Mouse (Mus musculus): ENCODE results near the gene Phb2.

Gene Phb2

GRCm38 (mm10) chr6:124723541-124723940 lies 11.4 kb downstream of the Phb2 start:
- no peak for DNase-seq (ENCODE audit: low spot score)

GRCm38 (mm10) chr6:124724472-124724871 lies 12.3 kb downstream of the Phb2 start:
- no peak for DNase-seq (ENCODE audit: low spot score)

- DNase-seq (ENCODE audit: low spot score), result no peak
These were observed 16.5 kb downstream of the Phb2 start for GRCm38 (mm10) chr6:124728621-124729020.

GRCm38 (mm10) chr6:124729850-124730705 lies 17.9 kb downstream of the Phb2 start:
- no peak for DNase-seq (ENCODE audit: low spot score)

- DNase-seq (ENCODE audit: low spot score), result no peak
These were observed 18.9 kb downstream of the Phb2 start for GRCm38 (mm10) chr6:124731038-124731437.

- DNase-seq (ENCODE audit: low spot score), result no peak
These were observed 20.6 kb downstream of the Phb2 start for GRCm38 (mm10) chr6:124732476-124733370.

- no peak for DNase-seq (ENCODE audit: low spot score)
These were observed 22.3 kb downstream of the Phb2 start for GRCm38 (mm10) chr6:124734417-124734816.

GRCm38 (mm10) chr6:124737040-124737439 lies 24.9 kb downstream of the Phb2 start:
- no peak for DNase-seq (ENCODE audit: low spot score)

- no peak for DNase-seq (ENCODE audit: low spot score)
These were observed 26.4 kb downstream of the Phb2 start, which contains the start of gene Ptpn6 for GRCm38 (mm10) chr6:124738511-124739023. Gene Ptpn6, minus strand, starts transcription at chr6:124738714.

- no peak for DNase-seq (ENCODE audit: low spot score)
These were observed 27.2 kb downstream of the Phb2 start for GRCm38 (mm10) chr6:124739231-124739796.

GRCm38 (mm10) chr6:124740211-124740887 lies 28.2 kb downstream of the Phb2 start:
- no peak for DNase-seq (ENCODE audit: low spot score)

GRCm38 (mm10) chr6:124740888-124741761 lies 29.0 kb downstream of the Phb2 start, which contains the start of gene Grcc10:
Gene Grcc10, minus strand, starts transcription at chr6:124741374.
- peak; percentile 82 for DNase-seq (ENCODE audit: low spot score)

- no peak for DNase-seq (ENCODE audit: low spot score)
These were observed 29.7 kb downstream of the Phb2 start for GRCm38 (mm10) chr6:124741842-124742241.

GRCm38 (mm10) chr6:124742839-124743514 lies 30.8 kb downstream of the Phb2 start:
- no peak for DNase-seq (ENCODE audit: low spot score)

- no peak for DNase-seq (ENCODE audit: low spot score)
These were observed 31.5 kb downstream of the Phb2 start for GRCm38 (mm10) chr6:124743647-124744046.

- no peak for DNase-seq (ENCODE audit: low spot score)
These were observed 32.7 kb downstream of the Phb2 start for GRCm38 (mm10) chr6:124744755-124745321.

GRCm38 (mm10) chr6:124745490-124746295 lies 33.6 kb downstream of the Phb2 start:
- DNase-seq (ENCODE audit: low spot score), result peak; percentile 91

GRCm38 (mm10) chr6:124746296-124746605 lies 34.1 kb downstream of the Phb2 start:
- no peak for DNase-seq (ENCODE audit: low spot score)
